Mouse (Mus musculus): ENCODE measurements around the gene Begain. TPM values are rescaled to one million over a fixed set of nuclear protein-coding genes. Genes with fewer than 3 reads are reported as not detected.

The Begain gene
- polyA plus RNA-seq, 1 experiment from 2014 or later = 3.3 TPM

DNA sequence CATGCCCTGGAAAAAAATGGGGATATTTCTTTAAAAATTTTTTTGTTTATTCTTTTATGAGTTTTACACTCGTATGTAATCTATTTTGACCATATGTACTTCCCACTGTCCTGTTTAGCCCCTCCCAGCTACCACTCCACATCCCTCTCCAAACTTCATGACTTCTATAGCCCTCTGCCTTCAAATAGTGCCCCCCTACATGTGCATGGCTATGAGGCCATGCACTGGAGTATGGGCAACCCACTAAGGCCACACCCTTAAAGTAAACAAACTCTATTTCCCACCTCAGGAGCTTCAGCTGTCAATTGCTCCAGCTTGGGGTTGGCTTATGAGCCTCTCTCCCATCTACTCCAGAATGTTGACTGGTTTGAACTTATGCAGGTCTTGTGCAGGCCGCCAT, 18.1 kb upstream of the Begain start:
- Histone ChIP-seq H3K27me3 (replicated peaks; ENCODE audit: control insufficient read depth, insufficient read depth, low read length) (no peaks in the 10 kb centered on the region), H3K4me2 (ENCODE audit: low read depth, low read length) (no peak overlapping the region), H3K9ac (ENCODE audit: low read depth, low read length) (no peak overlapping the region), H3K4me1 (ENCODE audit: control insufficient read depth, insufficient read depth, low read length) (no peaks in the 10 kb centered on the region), H3K4me3 (ENCODE audit: low read length) (no peak overlapping the region), H3K9me3 (ENCODE audit: control insufficient read depth, low read length) (no peaks in the 10 kb centered on the region), H3K36me3 (ENCODE audit: control insufficient read depth, insufficient read depth, low read length) (no peaks in the 10 kb centered on the region), H3K27ac (ENCODE audit: low read length) (no peak overlapping the region)
- WGBS = 70% methylated on average over 2 of the region's 2 CpGs
- no peak for ATAC-seq

DNA sequence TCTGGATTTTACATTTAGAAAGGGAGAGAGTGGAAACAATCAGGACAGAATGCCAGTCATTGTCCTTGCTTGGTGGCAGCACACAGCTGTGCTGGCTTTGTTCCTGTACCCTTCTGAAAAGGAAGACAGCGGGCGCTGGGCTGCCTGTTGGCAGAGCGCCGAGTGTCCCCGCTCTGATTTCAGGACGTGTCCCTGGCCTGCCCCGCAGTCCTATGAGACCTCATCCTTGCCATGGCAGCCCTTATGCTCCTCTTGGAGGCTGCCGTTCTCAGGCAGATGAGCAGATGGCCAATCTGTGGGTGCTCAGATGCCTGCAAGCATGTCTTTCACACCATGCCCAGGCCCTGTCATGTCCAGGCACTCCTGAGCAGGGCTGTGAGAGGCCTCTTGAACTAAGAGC, 17.7 kb upstream of the Begain start:
- Histone ChIP-seq H3K36me3 (ENCODE audit: control insufficient read depth, insufficient read depth, low read length) (no peaks in the 10 kb centered on the region), H3K9ac (ENCODE audit: low read depth, low read length) (no peak overlapping the region), H3K4me1 (ENCODE audit: control insufficient read depth, insufficient read depth, low read length) (no peaks in the 10 kb centered on the region), H3K4me2 (ENCODE audit: low read depth, low read length) (no peak overlapping the region), H3K27me3 (replicated peaks; ENCODE audit: control insufficient read depth, insufficient read depth, low read length) (no peaks in the 10 kb centered on the region), H3K9me3 (ENCODE audit: control insufficient read depth, low read length) (no peaks in the 10 kb centered on the region), H3K27ac (ENCODE audit: low read length) (no peak overlapping the region), H3K4me3 (ENCODE audit: low read length) (no peak overlapping the region)
- WGBS = 85% methylated on average over 8 of the region's 8 CpGs
- no peak for ATAC-seq

GRCm38 (mm10) chr12:109085046-109085445, 17.0 kb upstream of the Begain start:
- H3K36me3 ChIP-seq (ENCODE audit: control insufficient read depth, insufficient read depth, low read length) = no peaks in the 10 kb centered on the region
- H3K9ac ChIP-seq (ENCODE audit: low read depth, low read length) = no peak overlapping the region
- H3K4me3 ChIP-seq (ENCODE audit: low read length) = no peak overlapping the region
- no peaks in the 10 kb centered on the region for H3K4me1 ChIP-seq (ENCODE audit: control insufficient read depth, insufficient read depth, low read length)
- H3K27ac ChIP-seq (ENCODE audit: low read length) = no peak overlapping the region
- H3K9me3 ChIP-seq (ENCODE audit: control insufficient read depth, low read length) = no peaks in the 10 kb centered on the region
- no peak for ATAC-seq
- no peak overlapping the region for H3K4me2 ChIP-seq (ENCODE audit: low read depth, low read length)
- 78% methylated on average over 5 of the region's 5 CpGs for WGBS
- H3K27me3 ChIP-seq (replicated peaks; ENCODE audit: control insufficient read depth, insufficient read depth, low read length) = no peaks in the 10 kb centered on the region

DNA sequence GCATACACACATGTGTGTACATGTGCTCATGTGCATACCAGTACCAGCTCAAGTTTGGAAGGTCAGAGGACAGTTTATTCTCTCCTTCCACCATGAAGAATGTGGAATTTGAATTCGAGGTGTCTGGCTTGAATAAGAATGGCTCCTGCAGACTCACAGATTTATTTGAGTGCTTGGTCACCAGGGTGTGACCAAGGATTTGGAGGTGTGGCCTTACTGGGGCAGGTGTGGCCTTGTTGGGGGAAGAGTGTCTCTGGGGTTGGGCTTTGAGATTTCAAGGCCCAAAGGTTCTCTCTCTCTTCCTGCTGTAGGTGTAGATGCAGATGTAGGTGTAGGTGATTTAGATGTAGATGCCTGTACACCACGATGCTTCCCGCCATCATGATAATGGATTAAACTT, 15.5 kb upstream of the Begain start:
- ATAC-seq = no peak
- Histone ChIP-seq H3K36me3 (ENCODE audit: control insufficient read depth, insufficient read depth, low read length) (no peaks in the 10 kb centered on the region), H3K9me3 (ENCODE audit: control insufficient read depth, low read length) (no peaks in the 10 kb centered on the region), H3K9ac (ENCODE audit: low read depth, low read length) (no peak overlapping the region), H3K27ac (ENCODE audit: low read length) (no peak overlapping the region), H3K4me3 (ENCODE audit: low read length) (no peak overlapping the region), H3K4me1 (ENCODE audit: control insufficient read depth, insufficient read depth, low read length) (no peaks in the 10 kb centered on the region), H3K27me3 (replicated peaks; ENCODE audit: control insufficient read depth, insufficient read depth, low read length) (no peaks in the 10 kb centered on the region), H3K4me2 (ENCODE audit: low read depth, low read length) (no peak overlapping the region)
- 79% methylated on average over 3 of the region's 3 CpGs for WGBS

DNA sequence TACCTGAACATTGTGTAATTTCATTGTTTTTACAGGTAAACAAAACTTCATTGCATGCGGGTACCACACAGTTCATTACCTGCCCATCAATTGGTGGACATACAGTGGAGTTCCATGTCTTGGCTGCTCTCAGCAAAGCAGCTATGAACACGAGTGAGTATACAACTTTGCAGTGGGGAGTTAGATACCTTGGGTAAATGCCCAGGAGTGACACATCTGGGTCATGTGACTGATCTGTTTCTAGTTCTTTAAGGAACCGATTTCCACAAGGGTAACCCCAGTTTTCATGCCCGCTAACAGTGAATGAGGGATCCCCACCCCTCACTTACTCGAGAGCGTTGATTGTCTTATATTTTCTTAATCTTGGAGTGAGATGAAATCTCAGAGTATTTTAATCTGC, 9.0 kb upstream of the Begain start:
- no peak overlapping the region for H3K9ac ChIP-seq (ENCODE audit: low read depth, low read length)
- no peak overlapping the region for H3K27ac ChIP-seq (ENCODE audit: low read length)
- no peaks in the 10 kb centered on the region for H3K4me1 ChIP-seq (ENCODE audit: control insufficient read depth, insufficient read depth, low read length)
- H3K9me3 ChIP-seq (ENCODE audit: control insufficient read depth, low read length) = no peaks in the 10 kb centered on the region
- H3K4me3 ChIP-seq (ENCODE audit: low read length) = no peak overlapping the region
- H3K4me2 ChIP-seq (ENCODE audit: low read depth, low read length) = no peak overlapping the region
- ATAC-seq = no peak
- no peaks in the 10 kb centered on the region for H3K27me3 ChIP-seq (replicated peaks; ENCODE audit: control insufficient read depth, insufficient read depth, low read length)
- no peaks in the 10 kb centered on the region for H3K36me3 ChIP-seq (ENCODE audit: control insufficient read depth, insufficient read depth, low read length)
- 83% methylated on average over 6 of the region's 6 CpGs for WGBS

DNA sequence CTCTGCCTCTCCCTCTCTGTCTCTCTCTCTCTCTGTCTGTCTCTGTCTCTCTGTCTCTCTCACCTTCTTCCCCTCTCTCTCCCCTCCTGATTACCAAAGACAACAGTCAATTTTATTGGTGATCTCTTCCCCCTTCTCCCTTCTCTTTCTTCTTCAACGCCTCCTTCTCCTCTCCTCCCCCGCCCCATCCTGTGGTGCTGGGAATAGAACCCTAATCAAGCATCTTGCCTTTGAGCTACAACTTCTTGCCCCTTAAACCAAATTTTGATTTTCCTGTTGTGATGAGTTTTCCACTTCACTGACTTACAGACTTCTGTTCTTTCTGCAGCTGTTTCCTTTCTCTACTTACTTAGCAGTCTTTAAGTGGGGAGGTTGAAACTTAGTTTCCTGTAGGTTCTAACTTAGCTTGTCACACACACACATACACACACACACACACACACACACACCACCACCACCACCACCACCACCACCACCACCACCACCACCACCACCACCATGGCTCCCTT, 6.8 kb upstream of the Begain start:
- Histone ChIP-seq H3K27ac (ENCODE audit: low read length) (no peak overlapping the region), H3K9ac (ENCODE audit: low read depth, low read length) (no peak overlapping the region), H3K4me2 (ENCODE audit: low read depth, low read length) (no peak overlapping the region), H3K27me3 (replicated peaks; ENCODE audit: control insufficient read depth, insufficient read depth, low read length) (no peaks in the 10 kb centered on the region), H3K36me3 (ENCODE audit: control insufficient read depth, insufficient read depth, low read length) (no peaks in the 10 kb centered on the region), H3K9me3 (ENCODE audit: control insufficient read depth, low read length) (no peaks in the 10 kb centered on the region), H3K4me1 (ENCODE audit: control insufficient read depth, insufficient read depth, low read length) (no peaks in the 10 kb centered on the region), H3K4me3 (ENCODE audit: low read length) (no peak overlapping the region)
- WGBS = 71% methylated on average over 2 of the region's 2 CpGs
- no peak for ATAC-seq

DNA sequence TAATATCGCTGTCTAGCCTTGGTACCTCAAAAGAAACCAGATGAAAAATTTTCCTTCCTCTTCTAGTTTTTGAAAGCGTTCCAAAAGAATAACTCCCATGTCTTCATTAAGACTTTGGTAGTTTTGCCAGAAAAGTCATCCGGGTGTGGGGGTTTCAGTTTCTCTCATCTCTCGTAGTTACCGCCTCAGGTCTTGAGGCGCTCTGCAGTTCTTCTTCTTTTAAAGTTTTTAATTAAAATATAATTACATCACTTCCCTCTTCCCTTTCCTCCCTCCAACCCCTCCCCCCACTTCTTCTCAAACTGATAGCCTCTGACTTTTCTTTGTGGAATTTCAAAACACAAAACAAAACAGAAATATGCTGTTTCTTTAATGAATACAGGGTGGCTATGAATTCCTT, 6.1 kb upstream of the Begain start:
- WGBS = 81% methylated on average over 6 of the region's 6 CpGs
- Histone ChIP-seq H3K9me3 (ENCODE audit: control insufficient read depth, low read length) (no peaks in the 10 kb centered on the region), H3K4me3 (ENCODE audit: low read length) (no peak overlapping the region), H3K27ac (ENCODE audit: low read length) (no peak overlapping the region), H3K27me3 (replicated peaks; ENCODE audit: control insufficient read depth, insufficient read depth, low read length) (no peaks in the 10 kb centered on the region), H3K4me1 (ENCODE audit: control insufficient read depth, insufficient read depth, low read length) (no peaks in the 10 kb centered on the region), H3K4me2 (ENCODE audit: low read depth, low read length) (no peak overlapping the region), H3K9ac (ENCODE audit: low read depth, low read length) (no peak overlapping the region), H3K36me3 (ENCODE audit: control insufficient read depth, insufficient read depth, low read length) (no peaks in the 10 kb centered on the region)
- ATAC-seq = no peak

- H3K4me3 ChIP-seq (ENCODE audit: low read length) = no peak overlapping the region
- no peak overlapping the region for H3K27ac ChIP-seq (ENCODE audit: low read length)
- 87% methylated on average over 13 of the region's 13 CpGs for WGBS
- H3K27me3 ChIP-seq (replicated peaks; ENCODE audit: control insufficient read depth, insufficient read depth, low read length) = peaks cover 3% of the 10 kb centered on the region
- H3K36me3 ChIP-seq (ENCODE audit: control insufficient read depth, insufficient read depth, low read length) = no peaks in the 10 kb centered on the region
- H3K4me2 ChIP-seq (ENCODE audit: low read depth, low read length) = no peak overlapping the region
- peaks cover 6% of the 10 kb centered on the region for H3K4me1 ChIP-seq (ENCODE audit: control insufficient read depth, insufficient read depth, low read length)
- H3K9me3 ChIP-seq (ENCODE audit: control insufficient read depth, low read length) = no peaks in the 10 kb centered on the region
- ATAC-seq = no peak
- H3K9ac ChIP-seq (ENCODE audit: low read depth, low read length) = no peak overlapping the region
Observed at GRCm38 (mm10) chr12:109071248-109071647, 3.2 kb upstream of the Begain start.

- ATAC-seq = no peak
- H3K9ac ChIP-seq (ENCODE audit: low read depth, low read length) = no peak overlapping the region
- H3K27me3 ChIP-seq (replicated peaks; ENCODE audit: control insufficient read depth, insufficient read depth, low read length) = peaks cover 3% of the 10 kb centered on the region
- no peaks in the 10 kb centered on the region for H3K9me3 ChIP-seq (ENCODE audit: control insufficient read depth, low read length)
- 49% methylated on average over 2 of the region's 2 CpGs for WGBS
- H3K4me3 ChIP-seq (ENCODE audit: low read length) = no peak overlapping the region
- no peaks in the 10 kb centered on the region for H3K36me3 ChIP-seq (ENCODE audit: control insufficient read depth, insufficient read depth, low read length)
- no peak overlapping the region for H3K27ac ChIP-seq (ENCODE audit: low read length)
- H3K4me2 ChIP-seq (ENCODE audit: low read depth, low read length) = no peak overlapping the region
- H3K4me1 ChIP-seq (ENCODE audit: control insufficient read depth, insufficient read depth, low read length) = peaks cover 6% of the 10 kb centered on the region
Observed at GRCm38 (mm10) chr12:109069751-109070150, 1.7 kb upstream of the Begain start.

GRCm38 (mm10) chr12:109068738-109069137, 721 bp upstream of the Begain start:
- peaks cover 6% of the 10 kb centered on the region for H3K4me1 ChIP-seq (ENCODE audit: control insufficient read depth, insufficient read depth, low read length)
- H3K9ac ChIP-seq (ENCODE audit: low read depth, low read length) = peak overlapping the region; percentile 87; the same call in 1 of the 2 replicates
- peak overlapping the region; percentile 96 for H3K4me2 ChIP-seq (ENCODE audit: low read depth, low read length)
- no peaks in the 10 kb centered on the region for H3K36me3 ChIP-seq (ENCODE audit: control insufficient read depth, insufficient read depth, low read length)
- 49% methylated on average over 7 of the region's 7 CpGs for WGBS
- ATAC-seq = no peak
- no peaks in the 10 kb centered on the region for H3K9me3 ChIP-seq (ENCODE audit: control insufficient read depth, low read length)
- peak overlapping the region; percentile 68; the same call in 1 of the 2 replicates for H3K4me3 ChIP-seq (ENCODE audit: low read length)
- no peak overlapping the region for H3K27ac ChIP-seq (ENCODE audit: low read length)
- peaks cover 3% of the 10 kb centered on the region for H3K27me3 ChIP-seq (replicated peaks; ENCODE audit: control insufficient read depth, insufficient read depth, low read length)

Data from intestine, embryonic 16.5 days (tissue).